Mouse (Mus musculus) lung, adult 2 months (tissue): ENCODE results near the gene Lhpp.

ENCODE experiments used
- CTCF ChIP-seq: fragments of 200-500 bp; IDR thresholded peaks from 2 replicates; pipeline ENCODE4 v1.5.1; 2011; ENCODE audit warnings: mild to moderate bottlenecking, low read length, control low read depth; ENCODE audit not compliant: insufficient read depth
- POLR2A ChIP-seq: fragments of 200-500 bp; IDR thresholded peaks from 2 replicates; pipeline ENCODE4 v1.6.1; 2011; ENCODE audit warnings: low read depth, mild to moderate bottlenecking, control low read depth, low read length, borderline replicate concordance; ENCODE audit errors: extremely low read depth

DNA sequence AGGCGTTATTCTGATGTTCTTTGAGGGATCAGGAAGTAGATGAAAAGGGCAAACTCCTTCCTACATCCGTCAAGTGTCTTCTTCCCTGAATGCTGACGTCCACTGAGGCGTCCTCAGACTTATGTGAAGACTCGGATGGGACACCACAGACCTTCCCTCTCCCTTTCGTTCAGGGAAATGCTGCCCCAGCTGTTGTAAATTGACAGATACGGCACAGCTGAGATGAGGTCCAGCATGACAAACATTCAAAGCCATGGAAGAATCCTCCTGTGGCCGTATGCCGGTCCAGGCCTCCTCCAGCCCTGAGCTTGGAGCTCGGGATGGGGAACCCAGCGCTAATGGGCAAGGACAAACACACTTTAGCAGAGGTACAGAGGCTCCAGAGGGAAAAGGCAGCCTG is 139.1 kb downstream of the Lhpp start:
- TF ChIP-seq POLR2A (no peak), CTCF (no peak)
